Mouse (Mus musculus) right cerebral cortex, adult 18-20 months (tissue): ENCODE results near the gene Nrap.
"Not testable (repeated sequence)": the region's sequence is repeated elsewhere in the genome, so short reads cannot be mapped to it uniquely, and the experiment has no call there.

Experiments used
- DNase-seq: peaks from one replicate; pipeline ENCODE4 v3.0.0; 2022; ENCODE audit warnings: mixed read lengths

The Nrap gene

DNA sequence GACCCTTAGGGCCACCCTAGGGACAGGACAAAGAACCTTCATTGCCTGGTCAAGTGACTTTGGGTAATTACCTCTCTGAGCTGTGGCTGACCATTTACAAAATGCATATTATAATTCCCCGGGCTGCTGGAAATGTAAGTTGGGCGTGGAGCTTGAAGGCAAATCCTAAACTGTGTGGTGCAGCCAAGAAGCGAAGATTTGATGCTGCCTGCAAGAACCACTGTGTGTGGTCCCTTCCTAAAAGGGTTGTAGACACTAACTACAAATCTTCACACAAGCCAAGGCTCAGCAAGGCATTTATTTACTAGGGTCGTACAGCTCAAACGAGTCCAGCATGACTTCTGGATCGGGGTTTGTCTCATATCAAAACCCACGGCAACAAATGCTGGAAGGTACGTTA is 25.3 kb downstream of the Nrap start:
- no peak for DNase-seq

GRCm38 (mm10) chr19:56363721-56364460 is 25.9 kb downstream of the Nrap start:
- no peak for DNase-seq

DNA sequence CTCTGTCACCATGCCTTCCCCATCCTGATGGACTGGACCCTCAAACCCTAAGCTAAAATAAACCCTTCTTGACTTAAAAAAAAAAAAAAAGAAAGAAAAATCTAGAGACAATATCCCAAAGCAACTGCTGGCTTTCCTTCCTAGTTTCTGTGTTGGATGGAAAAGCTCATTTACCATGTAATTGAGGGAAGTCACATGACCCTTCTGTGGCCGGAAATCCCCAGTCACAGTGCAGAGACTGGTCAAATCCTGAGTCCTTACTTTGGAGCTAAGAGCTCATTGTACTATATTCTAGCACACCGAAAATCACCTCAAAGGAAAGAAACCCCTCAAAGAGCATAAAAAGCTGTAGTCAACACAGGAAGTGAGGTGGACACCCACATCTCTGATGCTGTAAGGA is 30.9 kb downstream of the Nrap start:
- DNase-seq, result no peak

DNA sequence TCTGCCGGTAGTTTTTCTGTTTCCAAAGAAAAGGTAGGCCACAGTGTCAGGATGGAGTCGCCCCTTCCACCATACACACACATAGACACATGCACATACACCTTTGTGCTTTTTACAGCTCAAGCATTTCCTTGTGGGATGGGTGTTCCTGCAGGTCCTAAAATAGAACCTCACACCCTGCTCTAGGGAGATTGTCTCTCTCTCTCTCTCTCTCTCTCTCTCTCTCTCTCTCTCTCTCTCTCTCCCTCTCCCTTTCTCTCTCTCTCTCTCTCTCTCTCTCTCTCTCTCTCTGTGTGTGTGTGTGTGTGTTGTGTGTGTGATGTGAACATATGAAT is 32.5 kb downstream of the Nrap start:
- not testable (repeated sequence) for DNase-seq

DNA sequence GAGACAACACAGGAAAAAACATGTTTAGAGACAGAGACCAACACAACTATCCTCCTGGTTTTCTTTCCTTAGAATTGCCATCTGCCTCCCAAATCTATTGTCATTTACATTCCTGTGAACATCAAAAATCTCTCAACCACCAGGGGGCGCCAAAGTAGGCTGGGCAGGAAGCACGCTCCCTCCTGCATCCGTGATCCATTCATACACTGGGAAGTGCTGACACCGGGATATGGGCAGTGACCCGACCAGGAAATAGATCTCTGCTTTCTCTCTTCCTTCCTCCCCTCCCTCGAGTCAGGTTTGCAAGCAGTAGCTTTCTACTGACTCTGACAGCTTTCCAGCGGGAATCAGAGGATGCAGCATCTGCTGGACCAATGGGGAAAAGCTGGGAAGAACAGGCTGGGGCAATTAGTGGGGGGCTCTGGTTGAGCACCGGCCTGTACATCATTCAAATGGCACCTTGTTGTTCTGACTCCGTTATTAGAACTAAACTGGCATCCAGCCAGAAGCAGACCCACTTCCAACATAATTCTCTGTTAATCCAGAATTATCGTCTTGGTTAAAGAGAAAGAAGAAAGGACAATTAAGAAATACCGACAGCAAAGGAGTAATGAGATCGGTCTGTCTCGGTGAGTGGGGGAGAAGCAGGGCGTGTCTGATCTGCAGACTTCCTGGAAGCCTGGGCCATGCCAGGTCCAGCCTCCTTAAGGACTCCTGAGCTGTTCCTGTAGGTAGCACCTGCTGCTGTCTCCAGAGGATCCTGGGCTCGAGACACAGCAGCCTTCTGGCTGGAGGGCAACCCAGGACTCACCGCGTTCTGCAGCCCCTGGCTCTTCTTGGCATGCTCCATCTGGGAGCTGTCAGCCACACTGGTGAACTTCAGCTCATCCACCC is 33.1 kb downstream of the Nrap start:
- DNase-seq, result peak; percentile 67

DNA sequence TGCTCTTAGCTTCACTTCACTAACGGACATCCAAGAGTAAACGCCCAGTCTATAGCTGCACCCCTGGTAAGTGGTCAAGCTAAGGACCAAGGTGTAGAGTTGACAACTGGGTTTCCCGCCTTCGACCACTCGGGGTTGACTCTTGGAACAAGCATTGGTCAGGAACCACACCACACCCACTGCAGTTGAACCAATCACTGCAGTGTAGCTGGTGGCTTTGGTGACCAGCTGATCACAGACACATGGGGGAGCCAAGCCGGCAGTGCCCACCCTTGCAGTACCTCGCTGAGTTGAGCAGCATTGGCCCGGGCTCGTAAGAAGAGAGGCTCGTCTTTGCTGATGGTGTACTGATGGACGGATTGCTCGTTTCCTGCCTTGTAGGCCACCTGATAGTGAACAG is 34.6 kb downstream of the Nrap start:
- DNase-seq, result no peak

GRCm38 (mm10) chr19:56353689-56354088 is 36.1 kb downstream of the Nrap start:
- DNase-seq, result no peak

DNA sequence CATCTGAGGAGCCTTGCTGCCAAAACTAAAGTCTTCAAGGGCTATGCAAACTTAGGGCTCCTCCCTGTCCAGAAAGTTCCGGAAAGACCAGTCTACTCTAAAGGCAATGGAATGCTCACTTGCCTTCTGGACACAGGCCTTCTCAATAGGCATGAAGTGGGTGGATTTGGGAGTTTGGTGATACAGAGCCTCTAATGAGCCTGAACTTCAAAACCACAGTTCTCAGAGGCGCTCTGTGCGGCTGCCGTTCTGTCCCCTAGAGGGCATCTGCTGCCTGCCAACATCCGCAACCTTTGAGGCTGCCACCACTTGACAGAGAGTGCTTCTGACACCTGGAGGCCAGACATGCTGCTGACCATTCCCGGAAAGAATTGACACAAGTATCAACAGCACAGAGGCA is 40.5 kb downstream of the Nrap start:
- DNase-seq, result no peak

- DNase-seq, result no peak
Measured at GRCm38 (mm10) chr19:56346750-56347149, 43.1 kb downstream of the Nrap start.

DNA sequence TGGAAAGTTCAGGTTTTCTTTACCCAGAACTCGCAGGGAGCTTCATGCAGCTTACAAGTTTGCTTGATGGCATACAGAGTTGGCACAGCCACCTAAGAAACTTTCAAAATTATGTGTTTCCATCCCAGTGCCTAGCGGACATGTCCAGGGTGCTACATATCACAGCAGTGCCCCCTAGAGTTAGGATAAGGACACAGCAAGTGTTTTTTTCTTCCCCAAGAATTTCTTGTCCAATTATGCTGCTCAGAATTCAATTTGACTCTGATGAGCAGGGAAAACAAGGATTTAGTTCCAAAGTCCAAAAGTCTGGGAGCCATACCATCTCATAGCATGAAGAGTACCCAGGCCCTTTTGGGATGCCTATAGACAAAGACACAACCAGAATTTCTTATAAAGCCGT is 43.8 kb downstream of the Nrap start:
- no peak for DNase-seq

- DNase-seq, result no peak
Measured at GRCm38 (mm10) chr19:56343869-56344563, 45.8 kb downstream of the Nrap start.

GRCm38 (mm10) chr19:56342006-56342405 is 47.8 kb downstream of the Nrap start:
- DNase-seq, result no peak

DNA sequence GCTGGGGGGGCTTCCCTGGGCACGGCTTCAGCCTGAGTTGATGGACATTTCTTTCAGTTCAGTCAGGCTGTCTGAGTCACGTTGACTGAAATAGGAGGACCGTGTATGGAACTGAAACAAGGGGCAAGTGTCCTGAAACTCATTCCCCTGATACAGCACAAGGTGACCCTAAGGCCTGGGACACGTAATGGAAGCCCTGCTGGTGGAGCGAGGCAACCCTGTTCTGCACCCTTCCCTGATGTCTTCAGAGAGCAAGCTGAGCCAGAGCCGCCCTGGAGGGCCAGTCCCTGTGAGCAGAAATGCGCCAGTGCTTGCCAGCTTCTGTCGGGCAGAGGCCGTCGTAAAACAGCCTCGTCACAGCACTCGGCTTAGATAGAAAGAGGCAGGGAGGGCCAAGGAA is 53.0 kb downstream of the Nrap start:
- DNase-seq, result no peak

DNA sequence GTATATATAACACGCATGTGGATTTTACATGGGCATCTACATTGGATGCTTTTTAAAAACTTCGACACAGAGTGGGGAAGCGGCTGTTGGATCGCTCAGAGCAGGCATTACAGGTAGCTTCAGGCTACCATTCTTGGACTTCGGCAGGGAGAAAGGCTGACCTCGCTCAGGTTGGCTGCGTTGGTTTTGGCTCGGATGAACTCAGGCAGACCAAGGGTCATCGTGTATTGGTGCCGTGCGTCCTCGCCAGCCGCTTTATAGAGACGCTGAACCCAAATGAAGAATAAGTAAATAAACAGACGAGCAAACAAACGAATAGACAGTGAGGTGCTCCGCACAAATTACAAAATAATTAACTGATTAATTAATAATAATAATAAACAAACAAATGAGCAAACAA is 53.5 kb downstream of the Nrap start:
- DNase-seq, result no peak

GRCm38 (mm10) chr19:56326243-56326855 is 63.5 kb downstream of the Nrap start:
- DNase-seq, result no peak

GRCm38 (mm10) chr19:56325676-56326075 is 64.2 kb downstream of the Nrap start:
- DNase-seq, result no peak

DNA sequence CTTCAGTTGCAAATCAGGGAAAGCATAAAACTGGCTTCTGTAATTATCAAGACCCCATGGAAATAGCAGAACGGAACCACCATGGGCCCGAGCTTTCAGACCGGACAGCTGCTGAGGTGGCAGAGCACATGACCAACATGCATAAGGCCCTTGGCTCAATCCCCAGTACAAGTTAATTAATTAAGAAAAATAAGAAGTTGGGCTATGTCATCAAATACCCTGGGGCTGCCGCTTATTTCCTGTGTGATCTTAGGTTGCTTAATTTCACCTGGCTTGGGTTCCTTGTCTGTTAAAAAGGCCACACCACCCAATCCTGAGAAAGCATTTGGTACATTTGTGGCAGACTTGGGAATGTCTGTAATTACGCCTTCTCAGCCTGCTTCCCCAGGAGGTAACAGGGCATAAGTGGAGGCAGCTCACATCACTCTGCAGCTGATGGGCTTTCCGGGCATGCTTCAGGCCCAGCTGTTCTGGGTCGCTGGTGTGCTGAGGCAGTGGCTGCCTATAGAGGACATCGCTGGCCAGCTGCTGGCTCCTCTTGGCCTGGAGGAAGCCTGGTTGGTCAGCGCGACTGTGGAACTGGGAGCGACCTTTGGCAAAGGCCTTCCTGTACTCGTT is 68.4 kb downstream of the Nrap start:
- no peak for DNase-seq

- no peak for DNase-seq
Measured at GRCm38 (mm10) chr19:56320186-56320860, 69.5 kb downstream of the Nrap start.

- no peak for DNase-seq
Measured at GRCm38 (mm10) chr19:56319629-56320028, 70.2 kb downstream of the Nrap start.

- DNase-seq, result no peak
Measured at GRCm38 (mm10) chr19:56319219-56319618, 70.6 kb downstream of the Nrap start.

- no peak for DNase-seq
Measured at GRCm38 (mm10) chr19:56316531-56316930, 73.3 kb downstream of the Nrap start.

GRCm38 (mm10) chr19:56300835-56301234 is 89.0 kb downstream of the Nrap start:
- DNase-seq, result peak; percentile 12
